Mouse (Mus musculus): ENCODE results near the gene Ryr2.

DNA sequence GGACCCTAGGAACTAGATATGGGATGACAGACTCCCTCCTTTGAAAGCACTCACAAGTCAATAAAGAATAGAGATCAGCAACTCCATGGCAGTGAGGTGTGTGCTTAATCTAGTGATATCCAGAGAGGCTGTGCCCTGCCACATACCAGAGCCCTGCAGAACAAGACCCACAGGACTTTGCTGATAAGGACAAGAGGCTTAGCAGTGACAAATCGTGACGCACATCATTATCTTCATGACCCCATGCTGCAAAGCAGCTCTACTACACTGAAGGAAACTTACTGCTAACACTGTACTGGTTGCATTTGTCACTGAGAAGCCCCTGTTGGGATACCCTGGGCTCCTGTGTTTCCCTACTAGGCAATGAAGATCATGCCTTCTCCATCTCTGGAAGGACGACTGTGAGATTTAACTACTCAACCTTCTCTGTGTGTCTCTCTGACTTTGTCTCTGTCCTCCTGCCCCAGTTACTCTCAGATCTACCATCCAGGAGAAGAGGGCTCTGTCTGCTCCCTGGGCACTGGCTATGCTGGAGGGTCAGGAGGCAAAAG lies 25.5 kb upstream of the Ryr2 start:
- TF ChIP-seq CTCF (IDR thresholded peaks at IDR 0.05) (no peak), POLR2A (IDR thresholded peaks at IDR 0.05; ENCODE audit: insufficient read depth, low read depth, low read length) (no peak), EP300 (IDR thresholded peaks at IDR 0.05; ENCODE audit: insufficient read depth, low read depth, low read length) (peak; percentile 93)
